Mouse (Mus musculus) ES-Bruce4 (cell line): ENCODE measurements around the gene Oas2.

Experiments used
- CTCF ChIP-seq: IDR thresholded peaks from one replicate; pipeline ENCODE4 v1.8.1; 2011; ENCODE audit warnings: low read depth, low read length
- EP300 ChIP-seq: IDR thresholded peaks from 2 replicates; pipeline ENCODE4 v1.6.1; 2011; ENCODE audit warnings: low read depth, low read length; ENCODE audit not compliant: insufficient read depth
- POLR2A ChIP-seq: IDR thresholded peaks from one replicate; pipeline ENCODE4 v1.8.1; 2011; ENCODE audit warnings: low read length; ENCODE audit not compliant: insufficient read depth

GRCm38 (mm10) chr5:120769396-120769795, 19.7 kb upstream of the Oas2 start:
- TF ChIP-seq EP300, result no peak
- TF ChIP-seq POLR2A, result no peak
- TF ChIP-seq CTCF, result no peak
